Mouse (Mus musculus) limb, embryonic 15.5 days (tissue): ENCODE results near the gene Slc22a4. TPM values are rescaled to one million over a fixed set of nuclear protein-coding genes. Genes with fewer than 3 reads are reported as not detected.
A peak's percentile ranks its signal among the peaks of the same experiment; 100 is the strongest.
"Not testable (repeated sequence)": the region's sequence is repeated elsewhere in the genome, so short reads cannot be mapped to it uniquely, and the experiment has no call there.

Source experiments
- ATAC-seq: fragments of 200-750 bp; cut with Nextera tagmentation; 2 replicates; pipeline ENCODE4 v1.8.0; 2017; ENCODE audit warnings: low read depth, moderate TSS enrichment; ENCODE audit not compliant: insufficient number of reproducible peaks, low FRiP score, low TSS enrichment
- H3K27ac ChIP-seq: fragments of 300-500 bp; sonication (generic); 2 replicates; pipeline ENCODE4 v1.5.1; 2015; ENCODE audit warnings: moderate library complexity, mild to moderate bottlenecking, inconsistent platforms
- H3K27me3 ChIP-seq: fragments of 300-500 bp; sonication (generic); 2 replicates; pipeline ENCODE4 v1.6.1; 2015; ENCODE audit warnings: inconsistent platforms
- H3K36me3 ChIP-seq: fragments of 300-500 bp; sonication (generic); 2 replicates; pipeline ENCODE4 v1.6.1; 2015; ENCODE audit warnings: inconsistent platforms
- H3K4me1 ChIP-seq: fragments of 300-500 bp; sonication (generic); 2 replicates; pipeline ENCODE4 v1.6.1; 2015; ENCODE audit warnings: inconsistent platforms
- H3K4me2 ChIP-seq: fragments of 300-500 bp; sonication (generic); 2 replicates; pipeline ENCODE4 v1.6.1; 2015; ENCODE audit warnings: mild to moderate bottlenecking, inconsistent platforms
- H3K4me3 ChIP-seq: fragments of 300-500 bp; sonication (generic); 2 replicates; pipeline ENCODE4 v1.5.1; 2015; ENCODE audit warnings: mild to moderate bottlenecking, inconsistent platforms
- H3K9ac ChIP-seq: fragments of 300-500 bp; sonication (generic); 2 replicates; pipeline ENCODE4 v1.6.1; 2015; ENCODE audit warnings: inconsistent platforms
- H3K9me3 ChIP-seq: fragments of 300-500 bp; sonication (generic); 2 replicates; pipeline ENCODE4 v1.6.1; 2016; ENCODE audit warnings: inconsistent platforms
- WGBS: fragments of 180-500 bp; shearing (Covaris S2); methylation state at CpG from one replicate; pipeline ENCODE4 v1.1.7; 2015; 5-methylcytosine and 5-hydroxymethylcytosine counted together
- polyA plus RNA-seq: library from polyadenylated mRNA; unstranded; fragments of >200 nt; fragmentation: Nextera tagmentation; extraction: Ambion mirVana; gene quantifications from 2 replicates; pipeline ENCODE4 v1.2.1, GENCODE M21; 2015

Slc22a4 gene
- polyA plus RNA-seq, 1 experiment from 2014 or later: 6.9 TPM

- H3K4me2 ChIP-seq: no peak overlapping the region
- WGBS: 74% methylated on average over 3 of the region's 3 CpGs
- H3K36me3 ChIP-seq: no peaks in the 10 kb centered on the region
- H3K4me1 ChIP-seq: no peaks in the 10 kb centered on the region
- no peaks in the 10 kb centered on the region for H3K9me3 ChIP-seq
- H3K9ac ChIP-seq: no peak overlapping the region
- no peak overlapping the region for H3K27ac ChIP-seq
- no peak overlapping the region for H3K4me3 ChIP-seq
- no peak for ATAC-seq
- H3K27me3 ChIP-seq: no peaks in the 10 kb centered on the region
Observed at GRCm38 (mm10) chr11:54018893-54019732, 8.8 kb downstream of the Slc22a4 start.

- no peaks in the 10 kb centered on the region for H3K27me3 ChIP-seq
- no peaks in the 10 kb centered on the region for H3K36me3 ChIP-seq
- H3K4me1 ChIP-seq: no peaks in the 10 kb centered on the region
- no peak overlapping the region for H3K9ac ChIP-seq
- no peaks in the 10 kb centered on the region for H3K9me3 ChIP-seq
- no peak for ATAC-seq
- no peak overlapping the region for H3K4me2 ChIP-seq
- WGBS: 76% methylated on average over 4 of the region's 4 CpGs
- no peak overlapping the region for H3K4me3 ChIP-seq
- no peak overlapping the region for H3K27ac ChIP-seq
Observed at GRCm38 (mm10) chr11:54017596-54017995, 10.3 kb downstream of the Slc22a4 start.

GRCm38 (mm10) chr11:54016051-54016450 is 11.8 kb downstream of the Slc22a4 start:
- Histone ChIP-seq H3K4me3 (no peak overlapping the region), H3K9ac (no peak overlapping the region), H3K9me3 (no peaks in the 10 kb centered on the region), H3K36me3 (no peaks in the 10 kb centered on the region), H3K4me2 (no peak overlapping the region), H3K4me1 (no peaks in the 10 kb centered on the region), H3K27me3 (no peaks in the 10 kb centered on the region), H3K27ac (no peak overlapping the region)
- no peak for ATAC-seq
- WGBS: 60% methylated on average over 8 of the region's 8 CpGs

GRCm38 (mm10) chr11:54012961-54013360 is 14.9 kb downstream of the Slc22a4 start:
- ATAC-seq: no peak
- Histone ChIP-seq H3K9ac (no peak overlapping the region), H3K36me3 (no peaks in the 10 kb centered on the region), H3K4me1 (peaks cover 10% of the 10 kb centered on the region), H3K27ac (no peak overlapping the region), H3K4me3 (no peak overlapping the region), H3K9me3 (no peaks in the 10 kb centered on the region), H3K27me3 (no peaks in the 10 kb centered on the region), H3K4me2 (no peak overlapping the region)
- WGBS: 75% methylated on average over 5 of the region's 5 CpGs

- Histone ChIP-seq H3K36me3 (no peaks in the 10 kb centered on the region), H3K4me1 (peaks cover 20% of the 10 kb centered on the region), H3K4me3 (no peak overlapping the region), H3K27me3 (no peaks in the 10 kb centered on the region), H3K9ac (no peak overlapping the region), H3K4me2 (no peak overlapping the region), H3K27ac (no peak overlapping the region), H3K9me3 (no peaks in the 10 kb centered on the region)
- no peak for ATAC-seq
- WGBS: 89% methylated on average over 2 of the region's 2 CpGs
Observed at GRCm38 (mm10) chr11:54011255-54011654, 16.6 kb downstream of the Slc22a4 start.

GRCm38 (mm10) chr11:54008416-54008920 is 19.4 kb downstream of the Slc22a4 start:
- Histone ChIP-seq H3K9me3 (no peaks in the 10 kb centered on the region), H3K27me3 (no peaks in the 10 kb centered on the region), H3K36me3 (no peaks in the 10 kb centered on the region), H3K27ac (peak overlapping the region; percentile 40; the same call in 1 of the 2 replicates), H3K9ac (no peak overlapping the region), H3K4me2 (no peak overlapping the region), H3K4me3 (no peak overlapping the region), H3K4me1 (peaks cover 20% of the 10 kb centered on the region)
- no peak for ATAC-seq
- 37% methylated on average over 10 of the region's 10 CpGs for WGBS

GRCm38 (mm10) chr11:54007717-54008116 is 20.2 kb downstream of the Slc22a4 start:
- Histone ChIP-seq H3K4me1 (peaks cover 24% of the 10 kb centered on the region), H3K9me3 (no peaks in the 10 kb centered on the region), H3K4me2 (no peak overlapping the region), H3K27me3 (no peaks in the 10 kb centered on the region), H3K27ac (peak overlapping the region; percentile 40; the same call in 1 of the 2 replicates), H3K4me3 (no peak overlapping the region), H3K9ac (no peak overlapping the region), H3K36me3 (no peaks in the 10 kb centered on the region)
- WGBS: 75% methylated on average over 11 of the region's 11 CpGs
- no peak for ATAC-seq

GRCm38 (mm10) chr11:54006901-54007300 is 21.0 kb downstream of the Slc22a4 start:
- H3K9me3 ChIP-seq: no peaks in the 10 kb centered on the region
- no peak overlapping the region for H3K27ac ChIP-seq
- H3K27me3 ChIP-seq: no peaks in the 10 kb centered on the region
- peaks cover 28% of the 10 kb centered on the region for H3K4me1 ChIP-seq
- H3K9ac ChIP-seq: no peak overlapping the region
- no peak for ATAC-seq
- H3K4me3 ChIP-seq: no peak overlapping the region
- H3K36me3 ChIP-seq: no peaks in the 10 kb centered on the region
- WGBS: 71% methylated on average over 4 of the region's 4 CpGs
- no peak overlapping the region for H3K4me2 ChIP-seq

GRCm38 (mm10) chr11:54006362-54006761 is 21.5 kb downstream of the Slc22a4 start:
- H3K27ac ChIP-seq, ATAC-seq, H3K36me3 ChIP-seq, H3K4me2 ChIP-seq, H3K9me3 ChIP-seq, H3K9ac ChIP-seq, H3K4me3 ChIP-seq, H3K27me3 ChIP-seq: not testable (repeated sequence)
- 35% methylated on average over 5 of the region's 5 CpGs for WGBS
- peaks cover 28% of the 10 kb centered on the region for H3K4me1 ChIP-seq

GRCm38 (mm10) chr11:54004734-54005133 is 23.2 kb downstream of the Slc22a4 start:
- H3K4me3 ChIP-seq: no peak overlapping the region
- no peaks in the 10 kb centered on the region for H3K9me3 ChIP-seq
- peaks cover 28% of the 10 kb centered on the region for H3K4me1 ChIP-seq
- no peak for ATAC-seq
- no peak overlapping the region for H3K9ac ChIP-seq
- H3K27ac ChIP-seq: no peak overlapping the region
- 78% methylated on average over 3 of the region's 3 CpGs for WGBS
- peaks cover 8% of the 10 kb centered on the region for H3K27me3 ChIP-seq
- H3K4me2 ChIP-seq: no peak overlapping the region
- no peaks in the 10 kb centered on the region for H3K36me3 ChIP-seq

GRCm38 (mm10) chr11:54004221-54004620 is 23.7 kb downstream of the Slc22a4 start:
- Histone ChIP-seq H3K4me2 (no peak overlapping the region), H3K4me3 (no peak overlapping the region), H3K9ac (no peak overlapping the region), H3K9me3 (no peaks in the 10 kb centered on the region), H3K27ac (no peak overlapping the region), H3K36me3 (no peaks in the 10 kb centered on the region), H3K4me1 (peaks cover 28% of the 10 kb centered on the region), H3K27me3 (peaks cover 8% of the 10 kb centered on the region)
- 67% methylated on average over 9 of the region's 9 CpGs for WGBS
- ATAC-seq: no peak

GRCm38 (mm10) chr11:54002761-54003717 is 24.9 kb downstream of the Slc22a4 start:
- H3K4me2 ChIP-seq, H3K27ac ChIP-seq, ATAC-seq, H3K36me3 ChIP-seq, H3K27me3 ChIP-seq, H3K4me3 ChIP-seq, H3K9ac ChIP-seq, H3K9me3 ChIP-seq: not testable (repeated sequence)
- WGBS: 34% methylated on average over 12 of the region's 12 CpGs
- peaks cover 19% of the 10 kb centered on the region for H3K4me1 ChIP-seq
